Mouse (Mus musculus) T-cell, adult 2 months (primary cell): ENCODE data around the gene Trpv2.
"Not testable (repeated sequence)": the region's sequence is repeated elsewhere in the genome, so short reads cannot be mapped to it uniquely, and the experiment has no call there.

Source experiments
- DNase-seq: peaks from one replicate; pipeline ENCODE4 v3.0.0; 2022; ENCODE audit warnings: low spot score

The Trpv2 gene

DNA sequence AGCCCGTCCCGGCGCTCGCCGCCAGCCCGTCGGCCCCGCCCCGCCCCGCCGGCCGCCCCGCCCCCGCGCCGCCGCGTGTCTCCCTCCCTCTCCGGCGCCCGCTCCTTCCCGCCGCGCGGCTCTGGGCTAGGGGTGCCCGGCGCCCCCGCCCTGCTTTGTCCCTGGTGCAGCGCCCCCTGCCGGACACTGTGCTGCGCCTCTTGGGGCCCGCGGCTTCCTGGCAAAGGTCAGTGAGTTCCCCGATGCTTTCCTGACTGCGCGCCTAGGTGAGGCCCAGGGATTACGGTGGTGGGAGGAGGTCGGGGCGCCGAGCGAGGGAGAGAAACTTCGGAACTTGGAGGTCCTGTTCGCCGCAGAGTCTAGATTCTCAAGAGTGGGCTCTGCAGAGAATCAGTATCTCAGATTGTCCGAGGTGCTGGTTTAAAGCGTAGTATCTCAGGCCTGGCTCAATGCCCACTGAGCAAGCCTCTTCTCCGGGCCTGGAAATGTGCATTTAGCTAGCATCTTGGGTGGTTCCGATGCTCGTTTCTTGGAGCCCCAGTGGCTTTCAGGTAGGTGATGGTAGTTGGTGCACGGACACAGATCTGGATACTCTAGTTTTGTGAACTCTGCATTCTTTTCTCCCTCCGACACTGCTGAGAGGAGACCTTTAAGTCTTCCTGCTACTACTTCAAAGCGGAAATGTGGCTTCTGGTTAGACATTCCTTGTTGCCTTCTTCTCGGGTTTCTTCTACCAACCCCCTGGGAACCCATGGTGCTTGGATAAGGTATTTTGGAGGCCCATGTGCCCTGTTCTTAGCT, 74.5 kb downstream of the Trpv2 start, which contains the start of gene Mmgt2:
Gene Mmgt2 (plus strand): TSS at position 74 of the 801 bp plus-strand sequence.
- DNase-seq, result peak; percentile 90

DNA sequence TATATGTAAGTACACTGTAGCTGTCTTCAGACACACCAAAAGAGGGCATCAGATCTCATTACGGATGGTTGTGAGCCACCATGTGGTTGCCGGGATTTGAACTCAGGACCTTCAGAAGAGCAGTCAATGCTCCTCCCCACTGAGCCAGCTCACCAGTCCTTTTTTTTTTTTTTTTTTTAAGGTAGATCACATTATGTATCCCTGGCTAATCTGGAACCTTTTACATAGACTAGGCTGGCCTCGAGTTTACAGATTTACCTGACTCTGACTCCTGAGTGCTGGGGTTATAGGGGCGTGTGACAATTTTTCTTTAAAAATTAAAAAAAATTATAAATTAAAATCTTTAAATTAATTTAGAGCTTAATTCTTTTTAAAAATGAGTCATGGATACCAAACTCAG, 75.5 kb downstream of the Trpv2 start:
- not testable (repeated sequence) for DNase-seq
